Mouse (Mus musculus): ENCODE results near the gene Mitd1. TPM values are rescaled to one million over a fixed set of nuclear protein-coding genes. Genes with fewer than 3 reads are reported as not detected.

The Mitd1 gene
- polyA plus RNA-seq (2012; rRNA removed): 13.7 and 20.0 TPM in 2 replicates

GRCm38 (mm10) chr1:37890025-37890652 is at the start of gene Mitd1, which contains the start of gene Mrpl30:
Gene Mitd1 (minus strand): TSS chr1:37890411.
Gene Mrpl30 (plus strand): TSS chr1:37890477.
- DNase-seq: peak; percentile 85
- peak within 1 kb of the TSS; percentile 75 for H3K4me3 ChIP-seq (ENCODE audit: control insufficient read depth, insufficient read depth, low read length)
- WGBS: under 1% methylated on average over 41 of the region's 41 CpGs
- TF ChIP-seq CTCF (IDR thresholded peaks at IDR 0.05; ENCODE audit: borderline replicate concordance, control insufficient read depth, extremely low read depth, insufficient read depth, low read length, poor library complexity) (0 out of 2 replicates have a peak, but pooled peaks have one; percentile 30), POLR2A (IDR thresholded peaks at IDR 0.05; ENCODE audit: control insufficient read depth, extremely low read depth, insufficient read depth, low read length, poor library complexity) (peak; percentile 84)
- H3K27me3 ChIP-seq (ENCODE audit: control insufficient read depth, insufficient read depth, low read length): no peaks in the 10 kb centered on the region
- H3K36me3 ChIP-seq (ENCODE audit: control insufficient read depth, insufficient read depth, low read length): peaks cover 7% of the 10 kb centered on the region
- peak within 1 kb of the TSS; percentile 92 for H3K27ac ChIP-seq (ENCODE audit: control insufficient read depth, insufficient read depth, low read length)
- H3K4me1 ChIP-seq (replicated peaks; ENCODE audit: control insufficient read depth, insufficient read depth, low read length): peaks cover 3% of the 10 kb centered on the region

GRCm38 (mm10) chr1:37931806-37932205 is 41.6 kb upstream of the Mitd1 start:
- no peak for TF ChIP-seq CTCF (IDR thresholded peaks at IDR 0.05; ENCODE audit: borderline replicate concordance, control insufficient read depth, extremely low read depth, insufficient read depth, low read length, poor library complexity)
- TF ChIP-seq POLR2A (IDR thresholded peaks at IDR 0.05; ENCODE audit: control insufficient read depth, extremely low read depth, insufficient read depth, low read length, poor library complexity): no peak

GRCm38 (mm10) chr1:37925971-37926370 is 35.8 kb upstream of the Mitd1 start:
- 87% methylated on average over 8 of the region's 8 CpGs for WGBS
- Histone ChIP-seq H3K27ac (ENCODE audit: control insufficient read depth, insufficient read depth, low read length) (no peak overlapping the region), H3K4me3 (ENCODE audit: control insufficient read depth, insufficient read depth, low read length) (no peak overlapping the region), H3K36me3 (ENCODE audit: control insufficient read depth, insufficient read depth, low read length) (no peaks in the 10 kb centered on the region), H3K4me1 (replicated peaks; ENCODE audit: control insufficient read depth, insufficient read depth, low read length) (no peaks in the 10 kb centered on the region), H3K27me3 (ENCODE audit: control insufficient read depth, insufficient read depth, low read length) (no peaks in the 10 kb centered on the region)
- no peak for DNase-seq
- TF ChIP-seq CTCF (IDR thresholded peaks at IDR 0.05; ENCODE audit: borderline replicate concordance, control insufficient read depth, extremely low read depth, insufficient read depth, low read length, poor library complexity) (no peak), POLR2A (IDR thresholded peaks at IDR 0.05; ENCODE audit: control insufficient read depth, extremely low read depth, insufficient read depth, low read length, poor library complexity) (no peak)

More at GRCm38 (mm10) chr1:37931806-37932205, 41.6 kb upstream of the Mitd1 start:
- no peak overlapping the region for H3K4me3 ChIP-seq (ENCODE audit: control insufficient read depth, insufficient read depth, low read length)
- no peak overlapping the region for H3K27ac ChIP-seq (ENCODE audit: control insufficient read depth, insufficient read depth, low read length)
- no peaks in the 10 kb centered on the region for H3K4me1 ChIP-seq (replicated peaks; ENCODE audit: control insufficient read depth, insufficient read depth, low read length)
- WGBS: 16% methylated on average over 3 of the region's 3 CpGs
- DNase-seq: no peak
- no peaks in the 10 kb centered on the region for H3K27me3 ChIP-seq (ENCODE audit: control insufficient read depth, insufficient read depth, low read length)
- no peaks in the 10 kb centered on the region for H3K36me3 ChIP-seq (ENCODE audit: control insufficient read depth, insufficient read depth, low read length)

GRCm38 (mm10) chr1:37922536-37922935 is 32.3 kb upstream of the Mitd1 start:
- H3K4me1 ChIP-seq (replicated peaks; ENCODE audit: control insufficient read depth, insufficient read depth, low read length): no peaks in the 10 kb centered on the region
- H3K36me3 ChIP-seq (ENCODE audit: control insufficient read depth, insufficient read depth, low read length): no peaks in the 10 kb centered on the region
- DNase-seq: no peak
- no peak overlapping the region for H3K27ac ChIP-seq (ENCODE audit: control insufficient read depth, insufficient read depth, low read length)
- no peak overlapping the region for H3K4me3 ChIP-seq (ENCODE audit: control insufficient read depth, insufficient read depth, low read length)
- TF ChIP-seq CTCF (IDR thresholded peaks at IDR 0.05; ENCODE audit: borderline replicate concordance, control insufficient read depth, extremely low read depth, insufficient read depth, low read length, poor library complexity): no peak
- TF ChIP-seq POLR2A (IDR thresholded peaks at IDR 0.05; ENCODE audit: control insufficient read depth, extremely low read depth, insufficient read depth, low read length, poor library complexity): no peak
- WGBS: 67% methylated on average over 8 of the region's 8 CpGs
- no peaks in the 10 kb centered on the region for H3K27me3 ChIP-seq (ENCODE audit: control insufficient read depth, insufficient read depth, low read length)

- 86% methylated on average over 6 of the region's 6 CpGs for WGBS
- DNase-seq: no peak
- no peaks in the 10 kb centered on the region for H3K4me1 ChIP-seq (replicated peaks; ENCODE audit: control insufficient read depth, insufficient read depth, low read length)
- H3K4me3 ChIP-seq (ENCODE audit: control insufficient read depth, insufficient read depth, low read length): no peak overlapping the region
- TF ChIP-seq CTCF (IDR thresholded peaks at IDR 0.05; ENCODE audit: borderline replicate concordance, control insufficient read depth, extremely low read depth, insufficient read depth, low read length, poor library complexity) (no peak), POLR2A (IDR thresholded peaks at IDR 0.05; ENCODE audit: control insufficient read depth, extremely low read depth, insufficient read depth, low read length, poor library complexity) (no peak)
- no peak overlapping the region for H3K27ac ChIP-seq (ENCODE audit: control insufficient read depth, insufficient read depth, low read length)
- H3K36me3 ChIP-seq (ENCODE audit: control insufficient read depth, insufficient read depth, low read length): no peaks in the 10 kb centered on the region
- no peaks in the 10 kb centered on the region for H3K27me3 ChIP-seq (ENCODE audit: control insufficient read depth, insufficient read depth, low read length)
Measured at GRCm38 (mm10) chr1:37918096-37918495, 27.9 kb upstream of the Mitd1 start.

GRCm38 (mm10) chr1:37917666-37918065 is 27.5 kb upstream of the Mitd1 start:
- TF ChIP-seq CTCF (IDR thresholded peaks at IDR 0.05; ENCODE audit: borderline replicate concordance, control insufficient read depth, extremely low read depth, insufficient read depth, low read length, poor library complexity): no peak
- TF ChIP-seq POLR2A (IDR thresholded peaks at IDR 0.05; ENCODE audit: control insufficient read depth, extremely low read depth, insufficient read depth, low read length, poor library complexity): no peak
- H3K27ac ChIP-seq (ENCODE audit: control insufficient read depth, insufficient read depth, low read length): no peak overlapping the region

More at GRCm38 (mm10) chr1:37917666-37918065, 27.5 kb upstream of the Mitd1 start:
- H3K4me3 ChIP-seq (ENCODE audit: control insufficient read depth, insufficient read depth, low read length): no peak overlapping the region
- no peaks in the 10 kb centered on the region for H3K27me3 ChIP-seq (ENCODE audit: control insufficient read depth, insufficient read depth, low read length)
- DNase-seq: no peak
- no peaks in the 10 kb centered on the region for H3K4me1 ChIP-seq (replicated peaks; ENCODE audit: control insufficient read depth, insufficient read depth, low read length)
- no peaks in the 10 kb centered on the region for H3K36me3 ChIP-seq (ENCODE audit: control insufficient read depth, insufficient read depth, low read length)
- WGBS: 83% methylated on average over 13 of the region's 13 CpGs

All from thymus, adult 2 months (tissue).